Mouse (Mus musculus): ENCODE data around the gene Traf7. TPM values are rescaled to one million over a fixed set of nuclear protein-coding genes. Genes with fewer than 3 reads are reported as not detected.
A peak's percentile ranks its signal among the peaks of the same experiment; 100 is the strongest.

Gene Traf7
- total and polyA plus RNA-seq, 3 experiments, result 109 to 176 (median 122) TPM

GRCm38 (mm10) chr17:24473612-24474275, 54.0 kb downstream of the Traf7 start, which contains the start of gene Bricd5:
Gene Bricd5 (plus strand): TSS chr17:24473884.
- H3K27me3 ChIP-seq (replicated peaks), result no peaks in the 10 kb centered on the region
- DNase-seq (ENCODE audit: extremely low read depth), result no peak
- H3K79me2 ChIP-seq (replicated peaks; ENCODE audit: control insufficient read depth, extremely low read depth, insufficient read depth, poor library complexity, severe bottlenecking), result peaks cover 7% of the 10 kb centered on the region; the same call in 1 of the 2 replicates
- in situ Hi-C loops (cut with MboI; ENCODE audit: low pct_ligation_motif_present, low pct_unique_long_range_greater_than_20kb, low sequenced_read_pairs), result no loop called here
- peaks cover 39 to 62% of the 10 kb centered on the region in 2 experiments for H3K36me3 ChIP-seq (replicated peaks in 1 of 2; ENCODE audit: control insufficient read depth in 1 of 2, insufficient read depth in 1 of 2, low read length in 1 of 2)
- no peaks in the 10 kb centered on the region for H3K9me3 ChIP-seq (replicated peaks; ENCODE audit: low read length)
- no peak within 1 kb of the TSS for H3K9ac ChIP-seq (ENCODE audit: insufficient read depth, low read depth)
- peaks cover 12 to 30% of the 10 kb centered on the region in 2 experiments; a peak in 3 of 4 replicates for H3K4me1 ChIP-seq (ENCODE audit: control insufficient read depth in 1 of 2, insufficient read depth in 2 of 2)
- H3K27ac ChIP-seq (ENCODE audit: insufficient read depth, low read depth), result no peak within 1 kb of the TSS
- H3K4me2 ChIP-seq (ENCODE audit: insufficient read depth, low read depth, poor library complexity, severe bottlenecking), result no peak within 1 kb of the TSS
- peak; percentile 32; the same call in 1 of the 2 replicates for TF ChIP-seq POLR2A (IDR thresholded peaks at IDR 0.05; ENCODE audit: low read depth, low read length)
- TF ChIP-seq TBP (conservative IDR thresholded peaks at IDR 0.05; ENCODE audit: low read depth, low read length), result no peak
- dilution Hi-C loops (cut with MboI; ENCODE audit: extremely low pct_ligation_motif_present, extremely low pct_unique_long_range_greater_than_20kb, low sequenced_read_pairs), result no loop called here
- no peak within 1 kb of the TSS for H3K4me3 ChIP-seq (replicated peaks in 1 of 3; ENCODE audit: low read depth in 2 of 3, low read length in 2 of 3, poor library complexity in 1 of 3)

GRCm38 (mm10) chr17:24472512-24472911, 55.2 kb downstream of the Traf7 start:
- peaks cover 7% of the 10 kb centered on the region; the same call in 1 of the 2 replicates for H3K79me2 ChIP-seq (replicated peaks; ENCODE audit: control insufficient read depth, extremely low read depth, insufficient read depth, poor library complexity, severe bottlenecking)
- no peak for TF ChIP-seq ZNF384 (IDR thresholded peaks at IDR 0.05; ENCODE audit: low read depth, low read length)
- TF ChIP-seq POLR2A (IDR thresholded peaks at IDR 0.05; ENCODE audit: low read depth, low read length), result no peak
- TF ChIP-seq E2F4 (IDR thresholded peaks at IDR 0.05; ENCODE audit: insufficient replicate concordance, low read depth, low read length), result no peak
- 0 out of 2 replicates have a peak, but pooled peaks have one; percentile 4 for TF ChIP-seq POLR2AphosphoS2 (IDR thresholded peaks at IDR 0.05; ENCODE audit: low read depth, low read length)
- dilution Hi-C loops (cut with MboI; ENCODE audit: extremely low pct_ligation_motif_present, extremely low pct_unique_long_range_greater_than_20kb, low sequenced_read_pairs), result no loop called here
- H3K27ac ChIP-seq (ENCODE audit: insufficient read depth, low read depth), result no peak overlapping the region
- peaks cover 39 to 59% of the 10 kb centered on the region in 2 experiments for H3K36me3 ChIP-seq (replicated peaks in 1 of 2; ENCODE audit: control insufficient read depth in 1 of 2, insufficient read depth in 1 of 2, low read length in 1 of 2)
- no peak overlapping the region for H3K4me2 ChIP-seq (ENCODE audit: insufficient read depth, low read depth, poor library complexity, severe bottlenecking)
- in situ Hi-C loops (cut with MboI; ENCODE audit: low pct_ligation_motif_present, low pct_unique_long_range_greater_than_20kb, low sequenced_read_pairs), result no loop called here
- peaks cover 5 to 26% of the 10 kb centered on the region in 2 experiments; a peak in 3 of 4 replicates for H3K4me1 ChIP-seq (ENCODE audit: control insufficient read depth in 1 of 2, insufficient read depth in 2 of 2)
- H3K9ac ChIP-seq (ENCODE audit: insufficient read depth, low read depth), result no peak overlapping the region
- no peak for DNase-seq (ENCODE audit: extremely low read depth)
- no peaks in the 10 kb centered on the region for H3K9me3 ChIP-seq (replicated peaks; ENCODE audit: low read length)
- H3K4me3 ChIP-seq (replicated peaks in 1 of 3; ENCODE audit: low read depth in 2 of 3, low read length in 2 of 3, poor library complexity in 1 of 3), result no peak overlapping the region
- no peaks in the 10 kb centered on the region for H3K27me3 ChIP-seq (replicated peaks)

- in situ Hi-C loops (cut with MboI; ENCODE audit: low pct_ligation_motif_present, low pct_unique_long_range_greater_than_20kb, low sequenced_read_pairs), result no loop called here
- Histone ChIP-seq H3K27me3 (replicated peaks) (no peaks in the 10 kb centered on the region), H3K4me2 (ENCODE audit: insufficient read depth, low read depth, poor library complexity, severe bottlenecking) (peak overlapping the region; percentile 97), H3K36me3 (replicated peaks in 1 of 2; ENCODE audit: control insufficient read depth in 1 of 2, insufficient read depth in 1 of 2, low read length in 1 of 2) (peaks cover 28 to 52% of the 10 kb centered on the region in 2 experiments), H3K9me3 (replicated peaks; ENCODE audit: low read length) (no peaks in the 10 kb centered on the region), H3K27ac (ENCODE audit: insufficient read depth, low read depth) (peak overlapping the region; percentile 34; the same call in 1 of the 2 replicates), H3K9ac (ENCODE audit: insufficient read depth, low read depth) (peak overlapping the region; percentile 84), H3K4me3 (replicated peaks in 1 of 3; ENCODE audit: low read depth in 2 of 3, low read length in 2 of 3, poor library complexity in 1 of 3) (peak overlapping the region; percentile 85 to 98 (median 89)), H3K4me1 (ENCODE audit: control insufficient read depth in 1 of 2, insufficient read depth in 2 of 2) (peaks cover 11 to 23% of the 10 kb centered on the region in 2 experiments), H3K79me2 (replicated peaks; ENCODE audit: control insufficient read depth, extremely low read depth, insufficient read depth, poor library complexity, severe bottlenecking) (peaks cover 7% of the 10 kb centered on the region; the same call in 1 of the 2 replicates)
- DNase-seq (ENCODE audit: extremely low read depth), result no peak
- TF ChIP-seq SIN3A (IDR thresholded peaks at IDR 0.05; ENCODE audit: low read length) (peak; percentile 18; the same call in 1 of the 2 replicates), ZKSCAN1 (IDR thresholded peaks at IDR 0.05; ENCODE audit: borderline replicate concordance, low read depth, low read length) (no peak)
- dilution Hi-C loops (cut with MboI; ENCODE audit: extremely low pct_ligation_motif_present, extremely low pct_unique_long_range_greater_than_20kb, low sequenced_read_pairs), result no loop called here
Observed at GRCm38 (mm10) chr17:24470701-24471527, 56.8 kb downstream of the Traf7 start.
